ENCODE assay signal across 24 mouse cellular contexts in the genomic region with DNA sequence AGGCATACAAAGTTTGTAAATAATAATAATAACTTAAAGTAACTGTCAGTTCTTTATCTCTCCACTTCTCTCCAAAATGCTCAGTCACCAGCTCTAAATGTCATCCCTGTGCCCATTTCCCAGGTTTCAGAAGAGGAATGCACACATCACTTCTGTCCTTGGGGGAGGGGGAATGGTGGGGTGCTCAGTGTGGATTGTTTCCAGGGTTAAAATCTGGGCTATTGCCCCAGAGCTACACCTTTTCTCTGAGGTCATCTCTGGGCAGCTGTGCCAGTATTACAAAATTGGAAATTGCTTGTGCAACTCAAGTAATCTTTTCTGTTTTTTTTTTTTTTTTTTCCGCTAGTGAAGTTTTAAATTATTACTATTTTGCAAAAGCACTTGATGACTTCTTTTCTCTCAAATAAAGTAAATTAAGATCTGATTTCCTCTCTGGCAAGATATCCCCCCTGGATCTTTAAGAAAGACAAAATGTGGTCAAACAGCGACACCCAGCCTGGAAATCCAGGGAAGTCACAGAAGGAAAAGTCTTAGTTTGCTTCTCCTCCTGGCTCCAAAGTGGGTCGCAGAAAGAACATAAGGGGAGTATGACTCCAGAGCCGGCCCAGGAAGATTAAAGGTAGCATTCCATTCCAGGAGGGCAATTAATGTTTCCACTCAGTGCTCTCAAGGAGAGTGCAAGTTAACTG. TPM values are rescaled to one million over a fixed set of nuclear protein-coding genes. Genes with fewer than 3 reads are reported as not detected.
DNase-seq lines count a peak whose midpoint lies in the region; ATAC-seq and TF ChIP-seq lines count a peak whose summit lies in the region.
"Had no signal": no experiment of that assay in that cellular context is flagged by ENCODE, and none has a peak within 500 bp of the region (broad histone marks: within the 10 kb centered on the region; RNA-seq: fewer than 3 reads in every experiment).

No protein-coding gene starts in this region.

- no peak overlapping the region for H3K27ac ChIP-seq in liver, adult 2 months (replicated peaks; ENCODE audit: insufficient read depth, low read depth, low read length)
- H3K27ac ChIP-seq in liver, embryonic 11.5 days (ENCODE audit: low read depth, low read length) = no peak overlapping the region
- H3K27ac ChIP-seq: heart, embryonic 10.5 days; heart, embryonic 15.5 days; hindbrain, embryonic 15.5 days; neural tube, embryonic 15.5 days had no signal

- intact Hi-C loops in heart, postnatal 25 days (cut with DNase I) = no loop called here

- peaks cover 2% of the 10 kb centered on the region; the same call in 1 of the 2 replicates for H3K4me1 ChIP-seq in liver, adult 2 months (ENCODE audit: control insufficient read depth, insufficient read depth, low read length)
- no peaks in the 10 kb centered on the region for H3K4me1 ChIP-seq in liver, embryonic 11.5 days (replicated peaks; ENCODE audit: control insufficient read depth, insufficient read depth, low read length)

- TF ChIP-seq POLR2A in liver, adult 2 months (IDR thresholded peaks at IDR 0.05; ENCODE audit: extremely low read depth, insufficient read depth, low read length) = no peak

- H3K9ac ChIP-seq in liver, adult 2 months (ENCODE audit: low read depth, low read length) = no peak overlapping the region
- no peak overlapping the region for H3K9ac ChIP-seq in liver, embryonic 11.5 days (ENCODE audit: low read depth, low read length)
- H3K9ac ChIP-seq: heart, embryonic 15.5 days; hindbrain, embryonic 15.5 days; neural tube, embryonic 15.5 days had no signal

- H3K4me2 ChIP-seq in liver, embryonic 11.5 days = no peak overlapping the region
- H3K4me2 ChIP-seq: heart, embryonic 15.5 days; hindbrain, embryonic 15.5 days; neural tube, embryonic 15.5 days had no signal

- peak; percentile 36 for DNase-seq in heart, adult 11 months
- DNase-seq in heart, postnatal 25 days (ENCODE audit: low spot score) = no peak
- peak; percentile 23 for DNase-seq in liver, adult 2 months (ENCODE audit: extremely low read depth, low read depth, low spot score)
- DNase-seq in liver, embryonic 11.5 days (ENCODE audit: low spot score) = no peak
- DNase-seq in adipocyte (ENCODE audit: low spot score) = peak; percentile 39
- peak; percentile 6 for DNase-seq in brain, adult 2 months (ENCODE audit: low read depth, low spot score)
- no peak for DNase-seq in urinary bladder, postnatal 4 days (ENCODE audit: low spot score in 2 of 2)
- DNase-seq: adrenal gland, adult 2 months; adrenal gland, postnatal 36 days; B cell, adult 2 months; cerebellum, adult 9-10 months; heart, postnatal 36 days; kidney, adult 2 months; liver; lung, postnatal 4 days; retina, postnatal 1 day; right cerebral cortex, postnatal 14 days had no signal

- no peaks in the 10 kb centered on the region for H3K36me3 ChIP-seq in liver, adult 2 months (ENCODE audit: control insufficient read depth, insufficient read depth, low read length)
- H3K36me3 ChIP-seq in liver, embryonic 11.5 days (ENCODE audit: control insufficient read depth, insufficient read depth, low read length) = no peaks in the 10 kb centered on the region
- H3K36me3 ChIP-seq: heart, embryonic 10.5 days; heart, embryonic 15.5 days; hindbrain, embryonic 15.5 days; neural tube, embryonic 15.5 days had no signal

- no peak overlapping the region for H3K4me3 ChIP-seq in liver, adult 2 months (ENCODE audit: insufficient read depth, low read depth, low read length)
- no peak overlapping the region for H3K4me3 ChIP-seq in liver, embryonic 11.5 days (ENCODE audit: low read depth, low read length)
- H3K4me3 ChIP-seq: heart, embryonic 10.5 days; heart, embryonic 15.5 days; hindbrain, embryonic 15.5 days; neural tube, embryonic 15.5 days had no signal

- 34% methylated on average over 4 of the region's 4 CpGs for WGBS in liver, adult 2 months
- WGBS in liver, embryonic 11.5 days = 36% methylated on average over 4 of the region's 4 CpGs

- H3K9me3 ChIP-seq in liver, embryonic 11.5 days (ENCODE audit: control insufficient read depth, low read length) = no peaks in the 10 kb centered on the region
- H3K9me3 ChIP-seq: heart, embryonic 10.5 days; heart, embryonic 15.5 days; hindbrain, embryonic 15.5 days; neural tube, embryonic 15.5 days had no signal

- no peak for ATAC-seq in liver, embryonic 11.5 days (replicated peaks; ENCODE audit: low FRiP score)
- ATAC-seq in megakaryocyte-erythroid progenitor cell, adult 5-6 weeks (replicated peaks; ENCODE audit: low FRiP score, low TSS enrichment, poor library complexity, severe bottlenecking) = no peak
- ATAC-seq: forebrain, embryonic 16.5 days had no signal

- H3K27me3 ChIP-seq in liver, adult 2 months (ENCODE audit: control insufficient read depth, insufficient read depth, low read length) = peaks cover 6% of the 10 kb centered on the region; the same call in 1 of the 2 replicates
- peaks cover 44% of the 10 kb centered on the region for H3K27me3 ChIP-seq in liver, embryonic 11.5 days (replicated peaks; ENCODE audit: control insufficient read depth, insufficient read depth, low read length)

- TF ChIP-seq CTCF in liver, adult 2 months (IDR thresholded peaks at IDR 0.05; ENCODE audit: low read depth, low read length) = no peak

- H3K79me2 ChIP-seq in liver, adult 2 months (ENCODE audit: control insufficient read depth, insufficient read depth, low read length) = no peaks in the 10 kb centered on the region

RNA-seq across cellular contexts. Expression of a gene that starts 25.4 kb away (rescaled TPM):
- total RNA-seq in heart, postnatal 25 days (2021) = under 1 TPM; 0.18 to 0.34 TPM
- not detected in 2 replicates for total RNA-seq in liver, adult 2 months (2014; rRNA removed)
- not detected in 2 replicates for polyA plus RNA-seq in liver, adult 2 months (2012; rRNA removed)
- polyA plus RNA-seq in liver, embryonic 11.5 days (2014; fragmentation: Nextera tagmentation; extraction: Ambion mirVana) = not detected in 2 replicates
- not detected in 2 replicates for total RNA-seq in megakaryocyte-erythroid progenitor cell, adult 5-6 weeks (2014; fragmentation: Nextera tagmentation)
- not detected in 2 replicates for total RNA-seq in megakaryocyte-erythroid progenitor cell, adult 5-6 weeks (2017)
- polyA plus RNA-seq: heart, embryonic 10.5 days; heart, embryonic 15.5 days; liver, embryonic 16.5 days had no signal

Comparison
In these comparisons a context has a peak if more than half of its experiments do, and no peak if none do; other contexts are left out.
1. DNase-seq: peak in heart, adult 11 months (single experiment), liver, adult 2 months (single experiment), adipocyte (single experiment) and brain, adult 2 months (single experiment); none in heart, postnatal 25 days (single experiment), liver, embryonic 11.5 days (single experiment) and urinary bladder, postnatal 4 days (0 of 2).